In the genomic region with DNA sequence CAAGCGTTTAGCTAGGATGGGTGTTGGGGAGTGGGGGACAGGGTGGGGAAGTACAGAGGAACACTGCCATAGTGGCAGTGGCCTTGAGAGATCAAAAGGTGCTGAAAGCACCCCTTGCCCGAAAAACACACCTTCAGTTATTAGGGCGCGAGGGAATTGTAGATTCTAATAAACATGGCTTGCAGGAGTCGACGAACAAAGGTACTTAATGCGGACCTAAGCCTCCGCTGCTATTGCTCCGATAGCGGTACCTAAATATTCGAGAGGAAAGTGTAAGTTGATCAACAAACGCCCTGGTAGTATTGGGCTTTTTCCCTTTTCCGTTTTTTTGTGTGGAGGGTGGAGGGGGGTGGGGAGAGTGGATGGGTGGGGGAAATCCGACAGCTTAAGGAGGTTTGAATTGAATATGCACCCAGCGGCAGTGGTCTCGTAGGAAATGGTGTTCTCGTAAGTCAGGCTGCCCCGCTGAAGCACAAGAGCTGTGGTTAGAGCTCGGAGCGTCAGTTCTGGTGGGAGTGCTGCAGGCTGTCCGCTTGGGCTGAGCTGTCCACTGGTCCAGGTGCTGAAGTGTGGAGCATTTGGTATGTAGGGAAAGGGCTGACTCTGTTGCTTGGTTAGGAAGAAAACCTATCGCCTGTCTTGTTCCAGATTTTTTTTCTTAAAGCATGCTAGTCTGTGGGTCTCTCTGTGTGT, we compare ENCODE assay signal across 8 mouse cellular contexts.
DNase-seq lines count a peak whose midpoint lies in the region; ATAC-seq lines count a peak whose summit lies in the region.

No protein-coding gene starts in this region.

- H3K27me3 ChIP-seq in embryonic facial prominence, embryonic 13.5 days: peaks cover 69% of the 10 kb centered on the region
- peaks cover 49% of the 10 kb centered on the region for H3K27me3 ChIP-seq in heart, embryonic 16.5 days (ENCODE audit: control insufficient read depth, insufficient read depth, low read length)
- H3K27me3 ChIP-seq in liver, embryonic 16.5 days (ENCODE audit: control insufficient read depth, insufficient read depth, low read depth, low read length): peaks cover 26% of the 10 kb centered on the region
- no peaks in the 10 kb centered on the region for H3K27me3 ChIP-seq in neural tube, embryonic 15.5 days (replicated peaks)

- no peak overlapping the region for H3K9ac ChIP-seq in embryonic facial prominence, embryonic 13.5 days
- no peak overlapping the region for H3K9ac ChIP-seq in heart, embryonic 16.5 days (ENCODE audit: low read length)
- no peak overlapping the region for H3K9ac ChIP-seq in liver, embryonic 16.5 days (ENCODE audit: low read depth, low read length)
- H3K9ac ChIP-seq in neural tube, embryonic 15.5 days (replicated peaks): peak overlapping the region; percentile 66

- H3K9me3 ChIP-seq in embryonic facial prominence, embryonic 13.5 days: no peaks in the 10 kb centered on the region
- no peaks in the 10 kb centered on the region for H3K9me3 ChIP-seq in heart, embryonic 16.5 days (replicated peaks; ENCODE audit: control insufficient read depth, low read length)
- H3K9me3 ChIP-seq in liver, embryonic 16.5 days (replicated peaks; ENCODE audit: control insufficient read depth, low read length): no peaks in the 10 kb centered on the region
- no peaks in the 10 kb centered on the region for H3K9me3 ChIP-seq in neural tube, embryonic 15.5 days (replicated peaks)

- peak; percentile 74 for ATAC-seq in embryonic facial prominence, embryonic 13.5 days (ENCODE audit: insufficient number of reproducible peaks, insufficient read depth, low FRiP score, low TSS enrichment, low read depth)
- ATAC-seq in heart, embryonic 16.5 days (replicated peaks; ENCODE audit: extremely low read depth, insufficient read depth, low FRiP score): peak; percentile 69; the same call in 1 of the 2 replicates
- peak; percentile 48; the same call in 1 of the 2 replicates for ATAC-seq in liver, embryonic 16.5 days (ENCODE audit: low read depth)
- ATAC-seq in neural tube, embryonic 15.5 days (ENCODE audit: low FRiP score): peak; percentile 60

- DNase-seq in thymus, postnatal 4 days: peak; percentile 34
- no peak for DNase-seq in thymus, postnatal 14 days
- DNase-seq in kidney, postnatal 14 days: peak; percentile 79
- no peak for DNase-seq in B cell, adult 2 months

- no peak overlapping the region for H3K27ac ChIP-seq in embryonic facial prominence, embryonic 13.5 days
- no peak overlapping the region for H3K27ac ChIP-seq in heart, embryonic 16.5 days (ENCODE audit: low read length)
- no peak overlapping the region for H3K27ac ChIP-seq in liver, embryonic 16.5 days (ENCODE audit: low read length)
- H3K27ac ChIP-seq in neural tube, embryonic 15.5 days (replicated peaks): peak overlapping the region; percentile 94

- peaks cover 33% of the 10 kb centered on the region for H3K4me1 ChIP-seq in embryonic facial prominence, embryonic 13.5 days
- H3K4me1 ChIP-seq in heart, embryonic 16.5 days (ENCODE audit: control insufficient read depth, insufficient read depth, low read length): peaks cover 16% of the 10 kb centered on the region
- no peaks in the 10 kb centered on the region for H3K4me1 ChIP-seq in liver, embryonic 16.5 days (ENCODE audit: control insufficient read depth, low read depth, low read length)
- H3K4me1 ChIP-seq in neural tube, embryonic 15.5 days: peaks cover 21% of the 10 kb centered on the region

- no peaks in the 10 kb centered on the region for H3K36me3 ChIP-seq in embryonic facial prominence, embryonic 13.5 days
- H3K36me3 ChIP-seq in heart, embryonic 16.5 days (ENCODE audit: control insufficient read depth, insufficient read depth): no peaks in the 10 kb centered on the region
- no peaks in the 10 kb centered on the region for H3K36me3 ChIP-seq in liver, embryonic 16.5 days (ENCODE audit: control insufficient read depth, insufficient read depth)
- no peaks in the 10 kb centered on the region for H3K36me3 ChIP-seq in neural tube, embryonic 15.5 days

- H3K4me3 ChIP-seq in embryonic facial prominence, embryonic 13.5 days: peak overlapping the region; percentile 35
- peak overlapping the region; percentile 39 for H3K4me3 ChIP-seq in heart, embryonic 16.5 days (ENCODE audit: low read length)
- H3K4me3 ChIP-seq in liver, embryonic 16.5 days (ENCODE audit: low read depth, low read length): no peak overlapping the region
- H3K4me3 ChIP-seq in neural tube, embryonic 15.5 days (replicated peaks): peak overlapping the region; percentile 56

- 2% methylated on average over 22 of the region's 22 CpGs for WGBS in embryonic facial prominence, embryonic 13.5 days
- 1% methylated on average over 22 of the region's 22 CpGs for WGBS in heart, embryonic 16.5 days
- 3% methylated on average over 22 of the region's 22 CpGs for WGBS in liver, embryonic 16.5 days (ENCODE audit: insufficient replicate concordance)
- WGBS in neural tube, embryonic 15.5 days: under 1% methylated on average over 22 of the region's 22 CpGs

- H3K4me2 ChIP-seq in embryonic facial prominence, embryonic 13.5 days: peak overlapping the region; percentile 57
- peak overlapping the region; percentile 72 for H3K4me2 ChIP-seq in heart, embryonic 16.5 days (ENCODE audit: low read depth, low read length)
- H3K4me2 ChIP-seq in liver, embryonic 16.5 days (ENCODE audit: low read depth, low read length): peak overlapping the region; percentile 34
- peak overlapping the region; percentile 79 for H3K4me2 ChIP-seq in neural tube, embryonic 15.5 days

Comparison
In these comparisons a context has a peak if more than half of its experiments do, and no peak if none do; other contexts are left out.
1. DNase-seq: peak in thymus, postnatal 4 days (single experiment) and kidney, postnatal 14 days (single experiment); none in thymus, postnatal 14 days (single experiment) and B cell, adult 2 months (0 of 2).
2. Peak in every context shown above with its lines, with median percentiles within 50 percentile points of each other: ATAC-seq and H3K4me2 ChIP-seq.